Mouse (Mus musculus): Measurements from ENCODE around the gene Helt.

DNA sequence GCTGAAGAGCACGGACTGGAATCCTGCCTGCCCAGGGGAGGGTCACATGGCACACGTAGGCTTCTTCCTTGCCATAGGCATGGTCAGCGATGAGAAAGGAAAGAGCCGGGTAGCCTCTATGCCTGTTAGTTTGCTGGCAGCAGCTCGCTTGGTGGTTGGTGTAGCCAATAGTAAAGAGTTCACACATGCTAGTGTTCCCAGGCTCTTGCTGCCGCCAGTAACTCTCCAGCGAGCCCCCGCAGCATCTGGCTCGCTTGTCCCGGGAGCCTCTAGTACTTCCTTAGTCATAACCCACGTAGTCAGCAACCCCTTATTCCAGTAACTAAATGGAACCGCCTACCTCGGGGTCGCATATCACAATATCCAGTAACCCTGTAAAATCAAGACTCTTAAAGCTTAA, 17.5 kb downstream of the Helt start:
- TF ChIP-seq POLR2A (IDR thresholded peaks at IDR 0.05; ENCODE audit: control insufficient read depth, low read depth, low read length): no peak
- TF ChIP-seq CTCF (IDR thresholded peaks at IDR 0.05; ENCODE audit: control insufficient read depth, insufficient read depth, insufficient replicate concordance, low read depth, low read length): no peak

Data from testis, adult 2 months (tissue).